Mouse (Mus musculus) skeletal muscle tissue, adult 2 months (tissue): Measurements from ENCODE around the gene Armh3.

ENCODE experiments used
- DNase-seq: peaks from one replicate; pipeline ENCODE4 v3.0.0-alpha.2; 2012; ENCODE audit warnings: low read depth, low spot score

The Armh3 gene

GRCm38 (mm10) chr19:45991171-45991570 lies 7.1 kb downstream of the Armh3 start:
- no peak for DNase-seq

GRCm38 (mm10) chr19:45988238-45988637 lies 10.1 kb downstream of the Armh3 start:
- no peak for DNase-seq

- no peak for DNase-seq
These were observed 13.9 kb downstream of the Armh3 start for GRCm38 (mm10) chr19:45984379-45984778.

GRCm38 (mm10) chr19:45960770-45961169 lies 37.5 kb downstream of the Armh3 start:
- DNase-seq = no peak

- no peak for DNase-seq
These were observed 41.6 kb downstream of the Armh3 start for GRCm38 (mm10) chr19:45956736-45957135.

GRCm38 (mm10) chr19:45953286-45953685 lies 45.0 kb downstream of the Armh3 start:
- DNase-seq = peak; percentile 8

GRCm38 (mm10) chr19:45949236-45949635 lies 49.1 kb downstream of the Armh3 start:
- DNase-seq = no peak

GRCm38 (mm10) chr19:45947764-45948163 lies 50.5 kb downstream of the Armh3 start:
- no peak for DNase-seq

- DNase-seq = no peak
These were observed 51.0 kb downstream of the Armh3 start for GRCm38 (mm10) chr19:45947286-45947685.

- no peak for DNase-seq
These were observed 51.7 kb downstream of the Armh3 start for GRCm38 (mm10) chr19:45946541-45946940.

GRCm38 (mm10) chr19:45945986-45946385 lies 52.3 kb downstream of the Armh3 start:
- DNase-seq = no peak

GRCm38 (mm10) chr19:45943758-45944157 lies 54.5 kb downstream of the Armh3 start:
- DNase-seq = no peak

GRCm38 (mm10) chr19:45938064-45938463 lies 60.2 kb downstream of the Armh3 start:
- DNase-seq = no peak

- DNase-seq = no peak
These were observed 60.8 kb downstream of the Armh3 start for GRCm38 (mm10) chr19:45937530-45937929.

- DNase-seq = no peak
These were observed 71.1 kb downstream of the Armh3 start for GRCm38 (mm10) chr19:45927236-45927635.

- DNase-seq = no peak
These were observed 71.9 kb downstream of the Armh3 start for GRCm38 (mm10) chr19:45926342-45926741.

- no peak for DNase-seq
These were observed 77.8 kb downstream of the Armh3 start for GRCm38 (mm10) chr19:45920299-45921090.

- DNase-seq = no peak
These were observed 79.9 kb downstream of the Armh3 start for GRCm38 (mm10) chr19:45918406-45918805.

- no peak for DNase-seq
These were observed 80.4 kb downstream of the Armh3 start for GRCm38 (mm10) chr19:45917856-45918255.

GRCm38 (mm10) chr19:45916461-45916860 lies 81.8 kb downstream of the Armh3 start:
- no peak for DNase-seq

- no peak for DNase-seq
These were observed 82.3 kb downstream of the Armh3 start for GRCm38 (mm10) chr19:45916026-45916425.

GRCm38 (mm10) chr19:45913036-45913435 lies 85.3 kb downstream of the Armh3 start:
- DNase-seq = no peak

- no peak for DNase-seq
These were observed 85.9 kb downstream of the Armh3 start for GRCm38 (mm10) chr19:45912376-45912775.
